Mouse (Mus musculus): ENCODE measurements around the gene Dcp1a.

DNA sequence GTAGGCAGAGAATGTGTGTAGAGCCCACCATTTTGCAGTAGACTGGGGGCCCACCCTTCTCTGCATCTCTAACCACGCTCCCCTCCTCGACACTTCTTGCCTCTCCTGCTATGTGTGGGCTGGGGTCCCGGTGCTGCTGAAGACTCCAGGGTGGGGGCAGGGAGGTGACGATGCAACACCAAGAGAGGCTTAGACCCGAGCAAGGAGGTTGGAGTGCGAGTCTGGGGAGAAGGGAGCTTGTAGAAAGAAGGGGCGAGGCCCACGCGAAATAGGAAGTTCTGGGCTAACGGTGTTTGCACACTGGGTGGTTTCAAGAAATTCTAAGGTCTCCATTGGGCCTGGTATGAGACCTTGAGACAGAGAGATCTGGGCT lies 70.4 kb downstream of the Dcp1a start:
- TF ChIP-seq CTCF (IDR thresholded peaks at IDR 0.05; ENCODE audit: low read depth), result no peak
- TF ChIP-seq EP300 (optimal IDR thresholded peaks at IDR 0.05), result no peak
